Mouse (Mus musculus) erythroblast, embryonic 14.5 days (primary cell): Measurements from ENCODE around the gene Smc1b. TPM values are rescaled to one million over a fixed set of nuclear protein-coding genes. Genes with fewer than 3 reads are reported as not detected.

Experiments used
- H3K27me3 ChIP-seq: 2 replicates; pipeline ENCODE4 v1.6.1; 2012; ENCODE audit warnings: inconsistent platforms; ENCODE audit not compliant: control insufficient read depth
- H3K36me3 ChIP-seq: 2 replicates; pipeline ENCODE4 v1.6.1; 2012; ENCODE audit warnings: mild to moderate bottlenecking, inconsistent platforms; ENCODE audit not compliant: control insufficient read depth
- H3K4me1 ChIP-seq: 2 replicates; pipeline ENCODE4 v1.6.1; 2012; ENCODE audit warnings: inconsistent platforms; ENCODE audit not compliant: control insufficient read depth
- H3K4me3 ChIP-seq: replicated peaks from 2 replicates; pipeline ENCODE3; 2012; ENCODE audit warnings: moderate library complexity, mild to moderate bottlenecking, inconsistent platforms
- H3K9me3 ChIP-seq: 2 replicates; pipeline ENCODE4 v1.6.1; 2012; ENCODE audit warnings: low read length, inconsistent platforms, mixed read lengths; ENCODE audit not compliant: control insufficient read depth
- GATA1 ChIP-seq: IDR thresholded peaks from 2 replicates; pipeline ENCODE4 v1.6.1; 2012; ENCODE audit warnings: low read length, inconsistent platforms, mixed read lengths
- TAL1 ChIP-seq: IDR thresholded peaks from 3 replicates; pipeline ENCODE4 v1.6.1; 2012; ENCODE audit warnings: low read length, inconsistent platforms, mixed read lengths
- polyA plus RNA-seq: library from polyadenylated mRNA; stranded (reverse); fragments of >175 nt; gene quantifications from 2 replicates; pipeline ENCODE4 v1.2.3, GENCODE M21; 2012

Gene Smc1b
- polyA plus RNA-seq, 1 experiment = not detected

DNA sequence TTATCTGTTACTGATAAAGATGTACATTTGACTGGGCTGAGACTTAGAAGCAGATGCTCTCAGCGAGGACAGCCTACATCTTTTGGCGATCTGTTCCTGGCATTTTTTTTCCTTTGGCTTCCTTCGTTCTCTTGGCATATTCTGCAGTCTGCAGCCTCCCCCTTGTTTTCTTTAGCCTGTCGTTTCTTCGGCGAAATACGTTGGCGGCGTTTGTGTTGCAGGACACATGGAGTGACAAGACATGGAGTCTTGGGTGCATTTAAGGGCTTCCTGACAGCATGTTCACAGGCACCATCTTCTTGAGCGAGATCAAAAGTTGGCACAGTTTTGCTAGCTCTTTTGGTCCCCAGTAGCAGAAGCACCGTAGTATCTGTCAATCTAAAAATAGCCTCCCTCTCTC, 116.0 kb downstream of the Smc1b start:
- H3K4me3 ChIP-seq = no peak overlapping the region
- H3K36me3 ChIP-seq = no peaks in the 10 kb centered on the region
- H3K4me1 ChIP-seq = no peaks in the 10 kb centered on the region; the same call in 1 of the 2 replicates
- H3K9me3 ChIP-seq = no peaks in the 10 kb centered on the region
- peaks cover 16% of the 10 kb centered on the region for H3K27me3 ChIP-seq
- no peak for TF ChIP-seq GATA1
- no peak for TF ChIP-seq TAL1

Other genes starting within 250 kb of the Smc1b start
- 0.01 TPM in 2 replicates for gene Gm29666, start 211.9 kb downstream of the Smc1b start, polyA plus RNA-seq
- 1.5 and 2.2 TPM in 2 replicates for gene Nup50, start 208.6 kb downstream of the Smc1b start, polyA plus RNA-seq
- 0.57 and 0.63 TPM in 2 replicates for gene 5031439G07Rik, start 143.4 kb downstream of the Smc1b start, polyA plus RNA-seq
- gene Upk3a, start 114.8 kb downstream of the Smc1b start, polyA plus RNA-seq = not detected in 2 replicates
- gene Fam118a, start 103.0 kb downstream of the Smc1b start, polyA plus RNA-seq = 0.21 and 0.42 TPM in 2 replicates
- not detected in 2 replicates for gene Ribc2, start 114 bp upstream of the Smc1b start, polyA plus RNA-seq
- not detected in 2 replicates for gene Fbln1, start 74.0 kb upstream of the Smc1b start, polyA plus RNA-seq
- gene Atxn10, start 204.3 kb upstream of the Smc1b start, polyA plus RNA-seq = 1.5 and 1.6 TPM in 2 replicates